Mouse (Mus musculus): ENCODE results near the gene Gm29609.

Gm29609 gene

DNA sequence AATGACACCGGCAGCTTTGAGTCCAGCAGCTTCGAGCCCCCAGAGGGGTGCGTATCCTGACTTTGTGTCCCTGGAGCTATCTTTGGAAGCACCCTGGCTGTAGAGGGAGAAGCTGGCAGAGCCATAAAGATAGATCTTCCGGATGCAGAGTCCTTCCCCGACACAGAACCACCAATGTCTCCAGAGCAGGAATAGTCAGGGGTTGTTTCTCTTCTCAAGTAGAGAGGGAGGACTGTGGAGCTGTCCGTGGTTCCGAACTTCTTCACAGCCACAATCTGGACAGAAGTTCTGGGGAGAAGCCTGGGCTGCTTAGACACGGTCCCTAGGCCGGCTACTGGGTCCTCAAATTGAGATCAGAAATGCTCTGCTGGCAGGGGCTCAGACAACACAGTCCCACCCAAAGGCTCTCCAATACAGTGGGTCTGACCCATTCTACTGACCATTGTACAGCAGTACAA is 40.7 kb downstream of the Gm29609 start:
- no peak for DNase-seq (ENCODE audit: low read depth)

DNA sequence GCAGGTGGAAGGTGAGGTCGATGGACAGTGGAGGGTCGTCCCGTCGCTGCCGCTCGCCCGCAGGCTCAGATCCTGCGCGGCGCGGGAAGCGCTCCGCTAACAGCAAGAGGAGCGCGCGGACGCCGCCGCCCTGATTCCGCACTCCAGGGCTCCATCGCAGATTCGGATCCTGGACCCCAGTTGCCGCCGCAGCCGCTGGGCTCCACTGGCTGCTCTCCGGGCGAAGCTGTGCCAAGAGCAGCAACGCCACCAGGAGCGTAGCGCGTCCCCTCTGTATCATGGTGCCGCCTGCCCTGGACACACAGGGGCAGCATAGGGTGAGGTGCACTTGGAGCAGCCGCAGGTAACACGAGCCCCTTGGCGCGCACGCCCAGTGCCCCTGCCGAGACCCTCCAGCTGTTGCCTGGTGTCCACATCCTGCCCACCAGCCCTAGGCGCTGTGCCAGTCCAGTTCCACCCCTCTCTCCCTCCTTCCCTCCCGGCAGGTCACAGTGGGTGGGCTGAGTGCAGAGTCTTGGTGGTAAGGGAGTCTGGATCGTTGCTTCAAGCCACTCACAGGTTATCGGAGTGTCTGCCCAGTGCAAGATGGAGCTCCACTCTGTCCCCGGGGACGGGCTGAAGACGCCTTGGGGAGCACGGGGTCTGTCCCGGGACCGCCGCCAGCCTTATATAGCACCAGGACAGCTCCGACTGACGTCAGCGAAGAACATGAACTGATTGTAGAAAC is 41.3 kb downstream of the Gm29609 start, which contains the start of gene Ucn:
Ucn (minus strand) TSS at position 589 of the 727 bp plus-strand sequence.
- DNase-seq (ENCODE audit: low read depth): no peak

DNA sequence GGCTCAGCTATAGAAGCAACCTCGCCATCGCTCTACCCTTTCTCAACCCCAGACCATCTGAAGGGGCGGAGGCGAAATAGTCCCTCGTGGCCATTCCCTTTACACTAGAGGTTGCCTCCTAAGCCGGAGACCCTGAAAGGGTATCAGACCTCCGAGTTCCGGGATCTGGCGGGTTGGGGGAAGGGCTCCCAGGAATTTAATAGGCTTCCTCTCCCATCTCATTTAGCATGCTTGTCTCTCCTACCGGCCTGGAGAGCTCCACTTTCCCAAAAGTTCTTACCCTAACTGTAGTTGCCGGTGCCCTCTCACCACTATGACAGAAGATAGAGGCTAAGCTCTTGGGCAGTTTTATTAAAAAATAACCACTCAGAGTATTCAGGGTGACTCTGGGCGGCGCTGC is 42.1 kb downstream of the Gm29609 start:
- DNase-seq (ENCODE audit: low read depth): no peak

DNA sequence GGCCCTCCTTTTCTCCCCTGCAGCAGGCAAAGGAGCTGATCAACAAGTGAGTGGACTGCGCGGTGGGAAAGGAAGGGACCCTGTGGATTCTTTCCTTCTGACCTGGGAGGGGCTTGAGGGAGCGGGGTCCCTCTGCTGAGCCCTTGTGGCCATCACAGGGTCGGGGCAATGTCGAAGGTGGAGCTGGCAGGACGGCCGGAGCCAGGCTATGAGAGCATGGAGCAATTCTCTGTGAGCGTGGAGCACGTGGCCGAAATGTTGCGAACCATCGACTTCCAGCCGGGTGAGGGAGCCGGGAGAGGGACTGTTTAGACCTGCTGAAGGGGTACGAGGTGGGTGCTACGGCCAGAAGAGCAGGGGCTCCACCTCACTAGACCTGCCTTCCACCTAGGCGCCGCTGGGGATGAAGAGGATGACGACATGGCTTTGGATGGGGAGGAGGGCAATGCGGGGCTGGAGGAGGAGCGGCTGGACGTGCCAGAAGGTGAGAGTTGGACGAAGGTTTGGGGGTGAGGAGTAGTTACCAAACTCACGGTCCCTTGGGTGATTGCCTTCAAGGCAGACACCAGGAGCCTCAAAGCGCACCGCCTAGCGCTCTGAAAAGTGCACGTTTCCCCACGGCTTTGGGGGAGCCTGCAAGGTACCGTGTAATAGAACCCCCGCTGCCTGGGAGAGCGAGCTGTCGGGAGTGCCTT is 42.8 kb downstream of the Gm29609 start:
- no peak for DNase-seq (ENCODE audit: low read depth)

DNA sequence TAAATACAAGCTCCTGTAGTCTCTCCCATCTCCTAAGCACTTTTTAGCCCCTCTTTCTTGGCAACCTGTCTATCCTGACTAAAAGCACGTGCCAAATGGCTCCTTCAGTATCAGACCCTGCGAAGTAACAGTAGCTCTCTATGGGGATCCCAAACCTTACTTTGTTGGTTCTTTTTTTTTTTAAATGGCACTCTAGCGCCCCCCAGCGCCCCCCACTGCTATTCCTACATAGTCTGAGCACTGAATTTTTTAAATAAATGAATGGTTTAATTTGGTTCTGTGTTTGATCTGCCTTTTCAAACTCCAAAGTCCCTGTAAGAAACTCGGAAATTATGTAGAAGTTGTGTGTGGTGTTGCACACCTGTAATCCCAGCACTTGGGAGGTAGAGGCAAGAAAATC is 53.7 kb downstream of the Gm29609 start:
- peak; percentile 37 for DNase-seq (ENCODE audit: low read depth)

DNA sequence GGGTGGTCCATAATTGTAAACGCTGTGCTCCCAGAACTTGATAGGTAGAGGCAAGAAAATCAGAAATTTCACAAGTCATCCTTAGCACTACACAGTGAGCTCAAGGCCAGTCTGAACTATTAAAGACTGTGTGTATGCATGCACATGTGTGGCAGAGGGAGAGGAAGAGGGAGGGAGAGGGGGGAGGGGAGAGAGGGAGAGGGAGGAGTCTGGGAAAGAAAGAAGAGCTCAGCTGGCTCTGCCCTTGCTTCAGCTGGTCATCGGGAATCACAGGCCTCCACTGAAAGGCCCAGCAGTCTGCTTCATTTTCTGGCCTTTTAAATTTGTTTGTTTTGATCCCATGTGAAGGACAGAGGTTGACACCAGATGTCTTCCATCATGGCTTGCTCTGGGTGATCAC is 56.2 kb downstream of the Gm29609 start:
- DNase-seq (ENCODE audit: low read depth): no peak

DNA sequence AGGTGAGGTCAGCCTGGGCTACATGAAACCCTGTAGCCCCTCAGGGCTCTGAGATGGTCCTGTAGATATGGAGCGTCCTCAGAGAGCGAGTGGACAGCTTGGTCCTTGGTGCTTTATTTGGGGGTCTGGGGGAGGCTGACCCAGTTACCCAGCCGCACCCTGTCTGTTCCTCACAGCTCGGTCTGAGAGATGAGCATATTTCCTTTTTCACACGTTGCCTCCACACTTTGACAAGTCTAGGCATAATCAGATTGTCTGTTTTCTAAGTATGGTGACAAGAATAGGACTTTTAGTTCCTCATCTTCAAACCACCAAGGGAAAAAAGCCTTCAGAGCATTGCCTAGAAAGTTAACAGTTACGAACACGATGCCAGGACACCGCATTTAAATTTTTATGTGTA is 58.6 kb downstream of the Gm29609 start:
- no peak for DNase-seq (ENCODE audit: low read depth)

DNA sequence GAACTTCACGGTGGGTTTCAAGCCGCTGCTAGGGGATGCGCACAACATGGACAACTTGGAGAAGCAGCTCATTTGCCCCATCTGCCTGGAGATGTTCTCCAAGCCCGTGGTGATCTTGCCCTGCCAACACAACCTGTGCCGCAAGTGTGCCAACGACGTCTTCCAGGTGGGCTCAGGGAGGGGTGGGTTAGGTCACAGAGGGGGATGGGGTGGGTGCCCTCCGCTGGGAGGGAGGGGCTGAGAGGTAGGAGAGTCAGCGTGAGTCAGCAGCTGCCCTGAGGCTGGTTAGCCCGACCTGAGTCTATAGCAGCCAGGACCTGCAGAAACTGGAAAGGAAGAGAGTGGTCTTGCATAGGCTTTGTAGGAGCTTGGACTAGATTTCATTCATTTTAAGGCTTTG is 62.8 kb downstream of the Gm29609 start:
- DNase-seq (ENCODE audit: low read depth): no peak

DNA sequence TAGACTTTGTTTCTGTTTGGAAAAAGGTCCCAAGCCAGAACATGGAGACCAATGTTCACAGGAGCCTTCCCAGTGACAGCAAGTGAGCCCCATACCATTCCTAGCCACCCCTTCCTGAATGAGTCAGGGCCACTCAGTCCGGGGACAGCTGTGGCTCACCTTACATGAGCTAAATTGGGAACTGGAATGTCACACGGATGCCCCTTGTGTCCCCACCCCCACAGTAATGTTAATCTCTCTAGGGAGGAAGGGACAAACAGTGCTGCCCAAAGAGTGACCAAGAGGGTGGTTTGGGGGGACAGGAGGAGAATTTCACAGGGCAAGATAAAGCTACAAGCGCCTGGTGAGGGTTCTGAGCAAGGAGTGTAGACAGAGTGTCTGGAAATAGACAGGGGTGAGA is 63.4 kb downstream of the Gm29609 start, which contains the start of gene Trim54:
Trim54 (plus strand) TSS at position 359 of the 400 bp plus-strand sequence.
- DNase-seq (ENCODE audit: low read depth): no peak

DNA sequence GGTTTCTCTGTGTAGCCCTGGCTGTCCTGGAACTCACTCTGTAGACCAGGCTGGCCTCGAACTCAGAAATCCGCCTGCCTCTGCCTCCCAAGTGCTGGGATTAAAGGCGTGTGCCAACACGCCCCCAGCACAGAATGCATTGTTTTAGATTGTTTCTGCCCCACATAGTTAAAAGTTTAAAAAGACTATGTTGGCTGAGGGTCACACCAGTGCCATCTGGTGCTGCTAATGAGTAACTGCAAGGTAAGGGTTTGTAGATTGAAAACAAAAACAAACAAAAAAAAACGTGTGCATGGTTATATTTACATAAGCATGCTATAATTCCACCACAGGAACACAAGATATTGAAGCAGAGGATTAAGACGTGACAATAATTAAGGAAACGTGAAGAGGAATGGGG is 68.9 kb downstream of the Gm29609 start:
- peak; percentile 46 for DNase-seq (ENCODE audit: low read depth)

DNA sequence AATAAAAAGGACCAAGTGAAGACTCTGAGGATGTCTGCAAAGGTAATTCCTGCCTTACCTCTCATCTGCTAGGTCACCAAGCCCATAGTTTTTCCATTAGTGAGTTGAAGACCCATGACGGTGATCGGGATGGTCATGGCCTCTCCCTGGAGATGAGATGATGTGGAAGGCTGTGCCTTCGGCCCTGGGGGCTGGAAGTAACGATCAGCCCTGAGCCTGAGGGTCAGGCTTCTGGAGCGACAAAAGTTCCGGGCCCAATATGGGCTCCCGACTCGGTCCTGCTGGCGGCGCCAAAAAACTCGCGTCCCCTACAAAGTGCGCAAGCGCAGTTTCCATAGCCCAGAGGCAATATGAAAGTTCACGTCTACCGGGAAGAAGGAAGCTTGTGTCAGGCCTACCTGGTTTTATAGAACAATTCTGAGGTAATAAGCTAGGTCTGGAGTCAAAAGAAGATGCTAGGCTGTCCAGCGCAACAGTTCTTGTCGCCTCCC is 71.7 kb downstream of the Gm29609 start, which contains the start of gene Slc30a3:
Slc30a3 (minus strand) TSS at position 238 of the 491 bp plus-strand sequence.
- DNase-seq (ENCODE audit: low read depth): no peak

DNA sequence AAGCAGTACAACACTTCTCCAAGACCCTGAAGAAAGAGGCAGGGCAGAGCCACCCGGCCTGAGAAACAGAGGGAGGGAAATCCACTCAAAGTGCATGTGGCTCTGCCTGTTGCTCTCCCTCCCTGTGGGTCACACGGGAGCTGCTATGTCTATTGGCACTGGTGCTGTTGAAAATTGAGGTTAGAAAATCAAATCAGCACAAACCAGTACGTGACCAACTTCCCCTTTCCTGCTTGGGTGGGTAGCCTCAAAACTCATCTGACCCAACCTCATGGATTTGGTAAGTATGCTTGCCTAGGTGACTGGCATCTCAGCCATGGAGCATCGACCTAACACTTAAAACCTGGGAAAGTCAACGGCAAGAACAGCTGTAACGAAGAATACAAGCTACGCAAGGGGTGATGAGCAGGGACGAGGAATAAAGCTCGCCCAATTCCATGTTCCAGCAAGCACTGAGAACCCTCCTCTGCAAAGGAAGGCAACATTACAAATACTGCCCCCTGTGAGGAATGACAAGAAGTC is 73.8 kb downstream of the Gm29609 start, which contains the start of gene Dnajc5g:
Dnajc5g (plus strand) TSS at position 472 of the 522 bp plus-strand sequence.
- peak; percentile 56 for DNase-seq (ENCODE audit: low read depth)

DNA sequence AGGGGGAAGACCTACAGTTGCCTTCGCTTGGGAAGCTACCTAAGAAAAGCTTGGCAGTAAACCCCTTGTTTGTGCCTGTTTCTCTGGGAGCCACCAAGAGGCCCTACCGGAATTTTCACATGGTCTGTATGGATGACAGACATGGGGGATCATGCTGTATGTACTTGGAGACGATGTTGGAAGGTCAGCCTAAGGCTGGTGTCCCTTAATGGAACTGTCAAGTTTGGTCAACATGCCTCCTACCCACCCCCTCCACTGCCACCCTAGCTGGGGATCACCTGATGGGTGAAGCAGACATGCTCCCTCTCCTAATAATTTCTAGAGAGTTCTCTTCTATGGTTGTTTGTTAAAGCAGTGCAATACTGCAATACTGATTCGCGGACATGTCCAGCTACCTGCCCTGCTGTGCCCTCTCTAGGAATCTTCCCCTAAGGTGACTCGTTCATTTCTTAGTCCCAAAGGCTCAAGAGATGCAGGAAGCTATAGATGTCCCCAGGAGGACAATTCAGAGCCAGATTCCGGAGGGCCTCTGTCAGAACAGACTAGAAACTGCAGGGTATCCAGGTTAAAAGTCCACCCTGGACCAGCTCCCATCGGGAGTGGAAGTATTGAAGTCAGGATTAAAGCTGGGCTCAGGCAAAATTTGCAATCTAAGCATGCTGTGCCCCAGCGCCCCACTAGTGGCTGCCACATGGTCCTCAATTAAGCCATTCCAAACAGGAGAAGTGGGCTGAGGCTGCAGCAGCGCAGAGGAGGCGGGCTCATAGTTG is 83.8 kb downstream of the Gm29609 start:
- no peak for DNase-seq (ENCODE audit: low read depth)

DNA sequence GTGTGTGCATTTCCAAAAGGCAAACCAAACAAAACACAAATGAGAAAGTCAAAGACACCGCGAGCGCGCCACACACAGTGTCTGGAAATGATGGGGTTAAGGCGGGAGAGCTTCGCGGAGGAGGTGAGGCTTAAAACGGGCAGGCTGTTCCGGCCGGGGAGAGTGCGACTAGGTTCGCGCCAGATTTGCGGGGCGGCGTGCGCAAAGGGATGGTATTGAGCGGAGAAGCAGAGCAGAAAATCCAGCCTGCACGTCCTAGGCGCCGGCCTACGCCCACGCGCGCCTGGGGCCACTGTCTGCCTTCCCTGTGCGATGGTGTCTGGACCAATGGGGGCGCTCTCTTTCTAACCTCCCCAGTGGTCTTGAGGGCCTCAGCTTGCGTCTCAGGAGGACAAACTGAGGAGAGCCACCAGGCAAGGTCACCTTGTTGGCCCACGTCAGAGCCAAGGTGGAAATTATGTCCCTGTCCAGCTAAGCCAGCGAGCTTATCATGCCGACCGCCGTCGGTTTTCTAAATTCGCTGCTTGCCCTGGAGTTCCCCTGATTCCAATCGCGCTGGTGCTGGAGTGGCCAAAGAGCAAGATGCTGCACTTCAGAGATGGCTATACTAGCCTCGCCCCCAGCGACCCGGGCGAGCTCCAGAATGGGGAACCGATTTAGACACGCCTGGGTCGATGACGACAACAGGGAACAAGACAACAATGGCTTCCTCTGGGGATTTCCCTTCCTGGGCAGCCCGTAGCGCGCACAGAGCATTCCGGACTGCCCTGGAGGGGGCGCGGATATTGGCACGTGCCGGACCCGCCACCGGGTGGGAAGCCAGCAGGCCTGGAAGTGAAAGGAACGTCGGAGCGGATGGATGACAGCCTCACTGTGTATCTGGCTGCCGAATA is 84.7 kb downstream of the Gm29609 start:
- no peak for DNase-seq (ENCODE audit: low read depth)

Measured in 416B (cell line).